Mouse (Mus musculus) mesoderm, embryonic 11.5 days (tissue): Measurements from ENCODE around the gene Odf3l1.

Source experiments
- DNase-seq: peaks from one replicate; pipeline ENCODE4 v3.0.0-alpha.2; 2012; ENCODE audit warnings: low read depth, low spot score

Odf3l1 gene

DNA sequence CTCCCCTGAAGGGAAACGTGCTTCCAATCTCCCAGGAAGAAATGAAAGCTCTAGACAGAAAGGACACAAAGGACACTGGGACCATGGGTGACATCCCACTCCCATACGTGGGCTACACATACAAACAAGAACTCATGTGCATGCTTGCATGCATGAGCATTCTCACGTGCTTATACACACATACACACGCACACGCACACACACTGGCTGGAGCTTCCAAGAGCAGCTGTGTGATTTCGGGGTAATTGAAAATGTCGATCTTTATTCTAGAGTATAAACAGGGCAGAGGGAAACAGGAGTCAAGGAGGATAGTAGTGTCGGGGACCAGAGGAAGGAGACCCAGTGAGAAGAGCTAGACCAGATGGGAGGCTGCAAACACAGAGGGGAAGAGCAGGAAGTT lies 19.8 kb downstream of the Odf3l1 start:
- no peak for DNase-seq

DNA sequence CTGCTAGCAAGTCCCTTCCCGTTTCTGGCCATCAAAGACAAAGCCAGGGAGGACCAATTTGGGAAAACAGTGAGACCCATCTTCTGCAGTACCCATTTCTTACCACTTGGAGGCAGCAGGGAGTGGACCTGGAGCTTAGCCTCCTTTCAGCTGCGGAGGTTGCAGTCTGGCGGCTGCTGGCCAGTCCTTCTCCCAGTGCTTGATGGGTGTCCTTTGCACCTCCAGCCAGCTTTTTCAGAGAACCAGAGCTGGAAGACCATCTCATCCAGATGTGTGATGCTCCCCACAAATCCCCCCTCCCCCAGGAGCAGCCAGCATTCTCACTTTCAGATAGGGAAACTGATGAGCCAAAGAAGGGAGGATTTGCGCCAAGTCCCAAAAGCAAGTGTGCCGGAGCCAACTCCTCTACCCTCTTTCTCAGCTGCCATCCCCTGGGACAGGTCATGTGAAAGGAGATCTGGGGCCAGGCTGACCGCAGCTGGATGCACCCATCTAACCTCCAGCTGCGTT lies 20.7 kb downstream of the Odf3l1 start:
- peak; percentile 84 for DNase-seq

DNA sequence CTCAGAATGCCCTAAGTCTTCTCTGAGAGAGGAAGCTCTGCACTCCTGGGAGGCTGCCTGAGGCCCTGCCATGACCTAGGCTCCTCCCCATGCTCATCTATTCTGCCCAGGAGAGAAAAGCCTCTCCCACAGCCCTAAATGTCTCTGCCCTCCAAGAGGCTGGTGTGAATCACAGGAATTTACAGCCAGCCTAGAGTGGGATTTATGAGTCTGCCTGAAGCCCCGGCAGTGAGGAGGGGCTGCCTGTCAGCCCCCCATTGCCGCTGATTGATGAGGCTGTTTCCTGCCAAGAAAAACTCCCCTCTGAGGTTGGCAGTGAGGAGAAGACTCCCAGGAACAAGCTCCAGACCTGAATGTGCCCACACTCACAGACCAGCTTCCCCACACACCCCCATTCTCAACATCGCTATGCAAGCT lies 22.2 kb downstream of the Odf3l1 start:
- peak; percentile 83 for DNase-seq

DNA sequence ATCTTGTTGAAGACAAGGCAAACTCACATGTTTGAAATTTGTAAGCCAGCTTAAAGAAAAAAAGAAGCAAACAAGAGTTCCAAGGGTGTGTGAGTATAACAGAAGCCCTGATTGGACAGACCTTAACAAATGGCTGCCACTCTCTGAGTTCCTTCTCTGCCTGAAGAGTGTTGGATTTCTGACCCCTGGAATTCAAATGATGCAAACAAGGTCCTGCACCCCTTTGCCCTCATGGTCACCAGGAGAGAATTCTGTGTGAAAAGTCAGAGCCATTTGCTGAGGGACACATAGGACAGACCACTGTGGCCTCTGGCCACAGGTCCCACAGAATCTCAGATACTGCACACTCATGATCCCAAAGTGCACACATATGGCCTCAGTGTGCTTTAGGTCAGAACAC lies 22.6 kb downstream of the Odf3l1 start:
- no peak for DNase-seq

DNA sequence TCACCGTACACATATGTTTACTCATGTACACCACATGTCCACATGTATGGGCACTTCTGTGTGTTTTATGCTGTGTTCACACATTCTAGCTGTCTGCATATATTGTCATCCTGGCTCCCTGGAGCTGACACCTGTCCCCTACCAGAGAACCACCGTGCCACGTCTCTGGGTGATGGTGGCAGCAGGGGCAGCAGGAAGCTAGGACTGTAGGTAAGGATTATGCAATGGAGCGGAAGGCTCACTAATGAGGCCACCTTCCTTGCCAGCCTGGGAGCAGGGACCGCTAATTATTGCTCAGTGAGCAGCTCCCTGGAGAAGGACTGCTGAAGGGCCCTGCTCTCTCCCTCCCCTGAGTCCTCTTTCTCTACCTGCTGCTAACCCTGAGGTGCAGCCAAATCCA lies 23.8 kb downstream of the Odf3l1 start:
- DNase-seq = no peak

DNA sequence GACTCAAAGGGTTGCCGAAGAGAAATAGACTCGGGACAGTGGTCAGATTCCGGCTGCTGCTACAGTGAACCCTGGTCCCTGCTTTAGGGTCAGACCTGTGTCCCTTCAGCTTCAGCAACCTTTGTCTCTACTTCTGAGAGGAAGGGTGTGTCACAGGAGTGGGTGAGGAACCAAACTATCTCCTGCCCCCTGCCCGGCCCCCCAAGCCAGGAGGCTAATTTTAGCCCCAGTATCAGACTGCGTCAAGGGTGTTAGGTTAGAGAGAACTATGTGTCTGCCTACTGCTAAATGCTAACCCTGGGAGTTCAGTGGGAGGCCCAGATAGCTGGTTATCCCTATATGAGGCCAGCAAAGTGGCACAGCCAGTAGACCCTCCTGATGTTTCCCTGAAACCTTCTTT lies 29.3 kb downstream of the Odf3l1 start:
- DNase-seq = no peak

DNA sequence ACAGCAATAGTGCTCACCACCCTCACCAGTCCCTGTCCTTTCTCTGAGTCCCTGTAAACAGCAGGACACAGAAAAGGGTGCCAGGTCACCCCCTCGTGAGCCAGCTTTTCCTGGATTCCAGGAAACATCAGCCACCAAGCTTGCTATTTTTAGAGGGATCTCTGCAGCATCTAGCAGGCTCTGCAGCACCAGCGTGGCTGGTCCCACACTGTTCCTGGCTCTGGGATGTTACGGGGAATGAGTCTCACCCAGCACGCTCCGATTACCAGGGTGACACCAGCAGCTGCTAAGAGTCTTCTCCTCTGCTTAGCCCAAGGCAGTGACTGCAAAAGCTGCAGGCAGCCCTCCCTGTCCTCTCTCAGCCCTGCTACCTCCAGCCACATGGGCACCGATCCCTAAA lies 31.6 kb downstream of the Odf3l1 start:
- DNase-seq = no peak

DNA sequence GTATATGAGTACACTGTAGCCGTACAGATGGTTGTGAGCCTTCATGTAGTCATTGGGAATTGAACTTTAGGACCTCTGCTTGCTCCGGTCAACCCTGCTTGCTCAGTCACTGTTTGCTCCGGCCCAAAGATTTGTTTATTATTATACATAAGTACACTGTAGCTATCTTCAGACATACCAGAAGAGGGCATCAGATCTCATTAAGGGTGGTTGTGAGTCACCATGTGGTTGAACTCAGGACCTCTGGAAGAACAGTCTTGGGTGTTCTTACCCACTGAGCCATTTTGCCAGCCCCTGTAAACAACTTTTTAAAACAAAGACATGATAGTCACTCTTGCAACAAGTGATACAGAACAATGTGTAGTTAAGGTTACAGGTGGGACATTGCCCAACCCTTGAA lies 32.6 kb downstream of the Odf3l1 start:
- DNase-seq = no peak

DNA sequence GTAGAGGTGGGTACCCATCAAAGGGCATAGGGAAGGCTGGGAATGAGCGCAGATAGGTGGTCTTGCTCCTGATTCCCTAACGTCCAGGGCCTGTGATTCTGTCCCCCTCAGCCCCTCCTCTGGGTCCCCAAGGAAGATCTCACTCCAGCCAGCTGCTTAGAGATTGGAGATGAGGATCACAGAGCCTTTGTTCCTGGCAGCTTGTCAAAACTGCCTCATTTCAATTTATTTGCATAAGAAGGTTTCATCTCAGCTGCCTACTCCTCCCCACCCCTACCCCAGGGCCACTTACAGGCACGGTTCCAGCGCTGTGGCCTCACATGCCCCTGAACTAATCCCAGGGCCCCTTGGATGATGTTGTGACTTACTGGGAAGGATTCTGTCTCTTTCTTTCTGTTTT lies 34.3 kb downstream of the Odf3l1 start:
- DNase-seq = no peak

DNA sequence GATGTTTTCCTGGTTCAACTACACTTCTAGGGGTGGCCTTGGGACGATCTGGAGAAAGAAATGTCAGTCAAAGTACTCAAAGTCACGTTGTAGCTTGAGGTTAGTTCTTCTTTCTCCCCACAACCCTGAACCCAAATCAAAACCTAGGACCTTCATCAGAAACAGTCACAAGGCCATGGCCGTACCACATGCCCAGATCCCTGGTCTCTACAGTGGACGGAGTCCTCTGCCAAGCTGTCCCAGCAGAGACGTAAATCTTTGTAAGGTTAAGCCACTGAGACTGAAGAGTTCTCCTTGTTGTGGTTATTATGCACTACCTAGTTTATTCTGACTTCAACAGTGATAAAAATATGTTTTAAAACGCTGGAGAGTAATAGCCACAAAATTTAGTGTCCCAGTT lies 35.6 kb downstream of the Odf3l1 start:
- no peak for DNase-seq

DNA sequence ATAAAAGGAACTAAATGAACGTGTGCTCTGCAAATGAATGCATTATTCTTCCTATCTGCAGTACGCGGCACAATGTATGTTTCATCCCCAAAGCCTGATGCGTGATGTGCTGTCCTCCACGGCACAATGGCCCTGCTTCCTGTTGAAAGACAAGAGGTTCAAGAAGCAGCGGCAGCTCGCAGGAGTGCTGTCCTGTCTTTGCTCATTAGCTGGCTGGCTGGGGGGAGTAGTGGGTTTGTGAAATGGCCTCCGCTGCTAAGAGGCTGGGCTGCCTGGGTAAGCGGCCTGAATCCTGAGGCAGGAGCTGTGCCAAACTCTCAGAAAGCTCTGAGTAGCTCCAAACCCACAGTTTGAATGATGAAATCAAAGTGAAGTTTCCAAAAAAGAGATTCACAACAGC lies 36.3 kb downstream of the Odf3l1 start:
- DNase-seq = no peak

DNA sequence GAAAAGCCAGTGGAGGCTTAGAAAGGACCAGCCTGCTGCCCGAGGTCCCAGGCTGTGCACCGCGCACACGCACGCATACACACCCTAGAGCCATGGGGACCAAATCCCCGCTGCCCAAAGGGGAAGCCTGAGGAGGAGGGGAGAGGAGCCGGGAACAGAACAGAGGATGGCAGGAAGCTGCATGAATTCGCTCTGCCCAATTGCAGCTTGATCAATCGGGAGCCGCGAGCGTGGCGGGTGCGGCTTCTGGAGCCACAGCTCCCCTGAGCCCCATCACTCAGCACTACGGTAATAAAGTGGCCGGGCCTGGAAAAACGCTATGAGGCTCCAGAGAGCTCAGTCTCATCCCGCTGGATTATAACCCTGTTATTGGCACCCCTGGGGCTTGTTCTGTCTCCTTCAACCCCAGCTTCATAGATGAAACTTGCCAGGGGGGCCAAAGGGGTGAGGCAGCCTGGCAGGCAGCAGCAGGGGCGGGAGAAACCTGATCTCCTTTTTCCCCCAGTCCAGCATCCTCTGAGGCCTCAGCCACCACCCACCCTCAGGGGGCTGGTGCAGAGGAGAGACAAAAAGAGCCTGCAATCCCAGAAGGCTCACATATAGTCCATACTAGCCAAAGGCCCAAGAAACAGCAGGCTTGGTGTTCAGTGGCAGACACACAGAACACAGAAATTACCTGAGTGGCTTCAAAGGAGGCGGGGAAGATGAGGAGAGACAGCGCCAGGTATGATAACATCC lies 38.8 kb downstream of the Odf3l1 start:
- peak; percentile 69 for DNase-seq

DNA sequence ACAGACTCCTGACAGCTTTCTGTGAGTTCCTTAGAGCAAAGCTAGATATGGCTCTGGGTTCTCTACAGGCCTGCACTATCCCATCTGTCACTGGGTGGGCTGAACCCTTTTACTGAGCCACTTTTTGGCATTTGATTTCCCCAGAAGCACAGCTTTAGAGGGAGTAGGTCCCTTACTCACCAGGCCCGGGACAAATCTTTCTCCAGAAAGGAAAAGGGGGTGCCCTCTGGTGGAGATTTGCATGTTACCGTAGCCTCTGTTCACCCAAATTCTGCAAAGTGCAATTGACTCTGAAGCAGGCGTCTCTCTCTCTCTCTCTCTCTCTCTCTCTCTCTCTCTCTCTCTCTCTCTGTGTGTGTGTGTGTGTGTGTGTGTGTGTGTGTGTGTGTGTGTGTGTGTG lies 39.6 kb downstream of the Odf3l1 start:
- DNase-seq = no peak

DNA sequence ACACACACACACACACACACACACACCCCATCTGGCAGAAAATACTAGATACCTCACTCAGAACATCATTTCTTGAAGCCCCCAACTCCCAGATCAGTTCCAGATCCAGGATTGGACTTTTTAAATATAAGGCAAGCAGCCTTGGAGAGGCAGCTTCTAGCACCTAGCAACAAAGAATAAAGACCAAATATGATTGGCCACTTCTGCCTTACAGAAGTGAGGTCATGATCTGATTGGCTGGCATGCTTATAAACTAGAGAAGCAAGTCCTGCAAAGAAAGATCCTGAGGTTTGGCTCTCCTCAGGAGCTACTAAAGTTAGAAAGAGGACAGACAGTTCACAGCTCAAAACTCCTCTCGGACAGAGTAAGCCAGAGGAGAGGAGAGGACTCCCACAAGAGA lies 53.6 kb downstream of the Odf3l1 start:
- no peak for DNase-seq

DNA sequence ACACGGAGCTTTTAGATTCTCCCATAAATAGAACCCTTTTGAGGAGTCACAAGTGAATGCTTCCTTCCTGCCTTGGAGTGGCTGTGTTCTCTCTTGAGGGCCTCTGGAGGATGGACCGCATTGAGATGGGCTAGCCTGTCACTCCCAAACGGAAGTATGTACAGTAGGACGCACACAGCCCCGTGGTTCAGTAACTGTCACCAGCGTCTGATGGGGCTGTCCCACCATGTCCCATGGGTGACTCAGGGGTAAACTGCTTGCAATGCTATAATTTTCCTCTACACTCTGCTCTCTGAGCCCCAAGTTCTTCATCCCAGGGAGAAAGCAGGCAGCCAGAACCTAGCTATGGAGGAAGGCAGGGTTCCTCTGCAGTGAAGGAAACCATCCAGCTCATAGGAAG lies 56.5 kb downstream of the Odf3l1 start:
- DNase-seq = no peak

DNA sequence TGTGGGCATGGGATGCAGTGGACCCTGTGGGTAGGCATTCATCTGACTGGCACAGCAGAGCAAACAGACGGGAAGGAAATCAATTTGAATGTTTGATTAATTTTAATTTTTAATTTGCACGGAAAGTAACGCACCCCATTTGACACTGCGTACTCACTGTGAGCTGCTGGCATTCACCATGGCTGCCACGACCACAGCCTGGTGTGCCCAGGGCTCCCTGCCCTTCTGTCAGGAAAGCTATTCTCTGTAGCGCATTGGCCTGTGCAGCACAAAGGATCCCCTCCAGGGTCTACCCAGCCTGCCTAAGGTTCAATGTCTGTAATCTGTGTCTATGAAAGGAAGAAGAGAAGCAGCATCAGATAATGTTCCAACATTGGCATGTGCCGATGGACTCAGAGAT lies 61.3 kb downstream of the Odf3l1 start:
- no peak for DNase-seq
